Mouse (Mus musculus): Measurements from ENCODE around the gene Phyhd1. TPM values are rescaled to one million over a fixed set of nuclear protein-coding genes. Genes with fewer than 3 reads are reported as not detected.

The Phyhd1 gene
- polyA plus RNA-seq, 1 experiment from 2014 or later, result 3.3 TPM

- no peak overlapping the region for H3K4me3 ChIP-seq
- DNase-seq (ENCODE audit: low spot score), result no peak
- H3K4me1 ChIP-seq, result peaks cover 4% of the 10 kb centered on the region
- H3K27me3 ChIP-seq (ENCODE audit: low read depth, poor library complexity, severe bottlenecking), result no peaks in the 10 kb centered on the region
- H3K9me3 ChIP-seq (replicated peaks), result no peaks in the 10 kb centered on the region
- H3K27ac ChIP-seq, result 0 out of 2 replicates have a peak overlapping the region, but pooled peaks have one; percentile 15
- 91% methylated on average over 15 of the region's 15 CpGs for WGBS
- H3K36me3 ChIP-seq, result peaks cover 99% of the 10 kb centered on the region
Measured at GRCm38 (mm10) chr2:30259131-30260064, 6.6 kb upstream of the Phyhd1 start.

- Histone ChIP-seq H3K36me3 (peaks cover 97% of the 10 kb centered on the region), H3K4me1 (peaks cover 22% of the 10 kb centered on the region), H3K27me3 (ENCODE audit: low read depth, poor library complexity, severe bottlenecking) (no peaks in the 10 kb centered on the region), H3K27ac (no peak overlapping the region), H3K9me3 (replicated peaks) (no peaks in the 10 kb centered on the region), H3K4me3 (no peak overlapping the region)
- no peak for DNase-seq (ENCODE audit: low spot score)
- 91% methylated on average over 4 of the region's 4 CpGs for WGBS
Measured at GRCm38 (mm10) chr2:30261064-30261736, 4.8 kb upstream of the Phyhd1 start.

- Histone ChIP-seq H3K4me3 (no peak overlapping the region), H3K4me1 (peaks cover 32% of the 10 kb centered on the region), H3K36me3 (peaks cover 89% of the 10 kb centered on the region), H3K27me3 (ENCODE audit: low read depth, poor library complexity, severe bottlenecking) (no peaks in the 10 kb centered on the region), H3K27ac (0 out of 2 replicates have a peak overlapping the region, but pooled peaks have one; percentile 2), H3K9me3 (replicated peaks) (no peaks in the 10 kb centered on the region)
- no peak for DNase-seq (ENCODE audit: low spot score)
- 91% methylated on average over 18 of the region's 18 CpGs for WGBS
Measured at GRCm38 (mm10) chr2:30261921-30262839, 3.8 kb upstream of the Phyhd1 start.

- peaks cover 33% of the 10 kb centered on the region for H3K4me1 ChIP-seq
- H3K36me3 ChIP-seq, result peaks cover 82% of the 10 kb centered on the region
- WGBS, result 78% methylated on average over 4 of the region's 4 CpGs
- H3K9me3 ChIP-seq (replicated peaks), result no peaks in the 10 kb centered on the region
- no peaks in the 10 kb centered on the region for H3K27me3 ChIP-seq (ENCODE audit: low read depth, poor library complexity, severe bottlenecking)
- no peak overlapping the region for H3K4me3 ChIP-seq
- no peak overlapping the region for H3K27ac ChIP-seq
- DNase-seq (ENCODE audit: low spot score), result no peak
Measured at GRCm38 (mm10) chr2:30262840-30263441, 3.1 kb upstream of the Phyhd1 start.

- Histone ChIP-seq H3K4me1 (peaks cover 37% of the 10 kb centered on the region), H3K9me3 (replicated peaks) (no peaks in the 10 kb centered on the region), H3K4me3 (no peak overlapping the region), H3K27me3 (ENCODE audit: low read depth, poor library complexity, severe bottlenecking) (no peaks in the 10 kb centered on the region), H3K27ac (no peak overlapping the region), H3K36me3 (peaks cover 73% of the 10 kb centered on the region)
- no peak for DNase-seq (ENCODE audit: low spot score)
- WGBS, result 96% methylated on average over 6 of the region's 6 CpGs
Measured at GRCm38 (mm10) chr2:30263811-30264210, 2.2 kb upstream of the Phyhd1 start.

GRCm38 (mm10) chr2:30264671-30265519 lies 1.1 kb upstream of the Phyhd1 start:
- peak; percentile 44 for DNase-seq (ENCODE audit: low spot score)
- Histone ChIP-seq H3K27ac (peak overlapping the region; percentile 86), H3K27me3 (ENCODE audit: low read depth, poor library complexity, severe bottlenecking) (no peaks in the 10 kb centered on the region), H3K36me3 (peaks cover 62% of the 10 kb centered on the region), H3K9me3 (replicated peaks) (no peaks in the 10 kb centered on the region), H3K4me3 (no peak overlapping the region), H3K4me1 (peaks cover 38% of the 10 kb centered on the region)
- 82% methylated on average over 7 of the region's 7 CpGs for WGBS

GRCm38 (mm10) chr2:30266392-30266941 lies 464 bp downstream of the Phyhd1 start:
- Histone ChIP-seq H3K27me3 (ENCODE audit: low read depth, poor library complexity, severe bottlenecking) (no peaks in the 10 kb centered on the region), H3K36me3 (peaks cover 47% of the 10 kb centered on the region), H3K27ac (peak overlapping the region; percentile 86), H3K4me1 (peaks cover 41% of the 10 kb centered on the region), H3K9me3 (replicated peaks) (no peaks in the 10 kb centered on the region), H3K4me3 (peak overlapping the region; percentile 9)
- 22% methylated on average over 4 of the region's 4 CpGs for WGBS
- peak; percentile 39 for DNase-seq (ENCODE audit: low spot score)

- H3K27me3 ChIP-seq (ENCODE audit: low read depth, poor library complexity, severe bottlenecking), result no peaks in the 10 kb centered on the region
- no peaks in the 10 kb centered on the region for H3K9me3 ChIP-seq (replicated peaks)
- peaks cover 37% of the 10 kb centered on the region for H3K36me3 ChIP-seq
- no peak overlapping the region for H3K27ac ChIP-seq
- WGBS, result 98% methylated on average over 2 of the region's 2 CpGs
- no peak overlapping the region for H3K4me3 ChIP-seq
- DNase-seq (ENCODE audit: low spot score), result no peak
- peaks cover 41% of the 10 kb centered on the region for H3K4me1 ChIP-seq
Measured at GRCm38 (mm10) chr2:30267466-30267865, 1.5 kb downstream of the Phyhd1 start.

- Histone ChIP-seq H3K4me1 (peaks cover 41% of the 10 kb centered on the region), H3K4me3 (no peak overlapping the region), H3K9me3 (replicated peaks) (no peaks in the 10 kb centered on the region), H3K27ac (no peak overlapping the region), H3K27me3 (ENCODE audit: low read depth, poor library complexity, severe bottlenecking) (no peaks in the 10 kb centered on the region), H3K36me3 (peaks cover 28% of the 10 kb centered on the region)
- no peak for DNase-seq (ENCODE audit: low spot score)
- WGBS, result 61% methylated on average over 4 of the region's 4 CpGs
Measured at GRCm38 (mm10) chr2:30268371-30268770, 2.4 kb downstream of the Phyhd1 start.

- no peak overlapping the region for H3K27ac ChIP-seq
- H3K27me3 ChIP-seq (ENCODE audit: low read depth, poor library complexity, severe bottlenecking), result no peaks in the 10 kb centered on the region
- H3K9me3 ChIP-seq (replicated peaks), result no peaks in the 10 kb centered on the region
- no peak overlapping the region for H3K4me3 ChIP-seq
- peaks cover 18% of the 10 kb centered on the region for H3K36me3 ChIP-seq
- 89% methylated on average over 17 of the region's 17 CpGs for WGBS
- peaks cover 37% of the 10 kb centered on the region for H3K4me1 ChIP-seq
- no peak for DNase-seq (ENCODE audit: low spot score)
Measured at GRCm38 (mm10) chr2:30269241-30269990, 3.4 kb downstream of the Phyhd1 start.

GRCm38 (mm10) chr2:30270134-30270533 lies 4.1 kb downstream of the Phyhd1 start:
- WGBS, result 66% methylated on average over 1 of the region's 1 CpGs
- peaks cover 11% of the 10 kb centered on the region for H3K36me3 ChIP-seq
- no peaks in the 10 kb centered on the region for H3K27me3 ChIP-seq (ENCODE audit: low read depth, poor library complexity, severe bottlenecking)
- H3K27ac ChIP-seq, result no peak overlapping the region
- H3K9me3 ChIP-seq (replicated peaks), result no peaks in the 10 kb centered on the region
- H3K4me1 ChIP-seq, result peaks cover 29% of the 10 kb centered on the region
- peak; percentile 47 for DNase-seq (ENCODE audit: low spot score)
- H3K4me3 ChIP-seq, result no peak overlapping the region

Measured in limb, embryonic 10.5 days (tissue).